Mouse (Mus musculus) heart, adult 2 months (tissue): Measurements from ENCODE around the gene Spry2.

Experiments
- CTCF ChIP-seq: fragments of 200-600 bp; IDR thresholded peaks from 2 replicates; pipeline ENCODE4 v1.8.1; 2022; ENCODE audit warnings: antibody characterized with exemption, mild to moderate bottlenecking, moderate library complexity
- EP300 ChIP-seq: fragments of 200-500 bp; IDR thresholded peaks from 2 replicates; pipeline ENCODE4 v1.6.1; 2011; ENCODE audit warnings: low read depth, low read length, control low read depth; ENCODE audit not compliant: insufficient read depth
- POLR2A ChIP-seq: fragments of 200-500 bp; IDR thresholded peaks from 2 replicates; pipeline ENCODE4 v1.6.1; 2011; ENCODE audit warnings: mild to moderate bottlenecking, low read depth, low read length, control low read depth; ENCODE audit not compliant: insufficient read depth

DNA sequence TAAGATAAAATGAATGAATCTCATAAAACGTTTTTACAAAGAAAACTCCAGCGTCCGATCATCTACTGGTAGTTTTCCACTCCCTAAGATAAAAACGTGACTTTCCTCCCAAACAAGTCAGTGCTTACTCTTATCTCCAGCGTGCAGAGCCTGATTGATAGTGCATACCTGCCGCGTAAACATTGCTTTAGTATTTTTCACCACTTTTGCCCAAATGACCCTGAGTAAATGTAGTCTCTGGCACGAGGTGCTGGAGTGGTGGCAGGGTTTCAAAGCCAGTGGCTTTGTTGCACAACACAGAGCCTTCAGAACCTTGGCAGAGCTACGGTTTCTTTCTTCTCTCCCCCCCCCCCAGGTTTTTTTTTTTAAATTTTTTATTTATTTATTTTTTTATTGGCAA, 44.7 kb upstream of the Spry2 start:
- TF ChIP-seq CTCF (no peak), POLR2A (no peak), EP300 (no peak)
